Mouse (Mus musculus) adrenal gland, adult (tissue): ENCODE results near the gene Erfe.

Experiments
- DNase-seq, 2 experiments: peaks; one replicate each; pipeline ENCODE4 v3.0.0; 2022 to 2023; ENCODE audit warnings: low spot score in 1 of 2; ENCODE audit not compliant: inconsistent age in 2 of 2

The Erfe gene

DNA sequence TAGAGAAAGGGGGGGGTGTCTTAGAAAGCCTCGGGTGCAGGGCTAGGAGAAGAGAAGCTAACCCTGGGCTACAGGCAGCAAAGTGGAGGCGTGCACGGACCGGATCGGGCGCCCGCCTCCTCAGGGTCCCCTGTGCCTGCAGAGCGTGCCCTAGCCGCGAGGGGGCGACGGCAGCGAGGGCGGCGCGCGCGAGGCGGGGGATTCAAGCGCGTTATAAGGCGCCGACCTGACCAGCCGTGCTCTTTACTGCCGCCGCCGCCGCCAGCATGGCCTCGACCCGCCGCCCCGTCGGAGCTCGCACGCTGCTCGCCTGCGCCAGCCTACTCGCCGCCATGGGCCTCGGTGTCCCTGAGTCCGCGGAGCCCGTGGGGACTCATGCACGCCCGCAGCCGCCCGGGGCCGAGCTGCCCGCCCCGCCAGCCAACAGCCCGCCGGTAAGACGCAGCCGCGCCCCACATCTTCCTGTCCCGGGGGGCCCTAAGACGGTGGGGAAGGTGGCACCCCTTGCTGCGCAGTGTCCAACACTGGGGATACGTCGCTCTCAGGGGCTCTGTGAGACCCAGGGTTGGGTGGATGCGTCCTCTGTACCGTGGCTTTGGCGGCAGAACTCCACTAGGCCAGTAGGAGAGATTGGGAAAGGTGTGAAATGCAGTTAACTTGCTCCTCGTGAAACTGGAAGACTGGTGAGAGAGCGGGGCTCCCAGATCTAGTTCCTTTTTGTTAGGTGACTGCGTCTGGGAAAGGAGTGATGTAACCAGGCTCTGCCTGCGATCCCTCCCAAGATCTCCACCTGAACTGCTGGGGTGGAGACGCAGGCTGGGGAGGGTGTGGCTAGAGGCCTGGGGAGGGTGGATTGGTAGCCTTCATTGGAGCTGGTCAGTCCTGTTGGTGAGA, at the start of gene Erfe:
Gene Erfe (plus strand): TSS at position 216 of the 894 bp plus-strand sequence.
- DNase-seq, result peak; percentile 78 to 91

DNA sequence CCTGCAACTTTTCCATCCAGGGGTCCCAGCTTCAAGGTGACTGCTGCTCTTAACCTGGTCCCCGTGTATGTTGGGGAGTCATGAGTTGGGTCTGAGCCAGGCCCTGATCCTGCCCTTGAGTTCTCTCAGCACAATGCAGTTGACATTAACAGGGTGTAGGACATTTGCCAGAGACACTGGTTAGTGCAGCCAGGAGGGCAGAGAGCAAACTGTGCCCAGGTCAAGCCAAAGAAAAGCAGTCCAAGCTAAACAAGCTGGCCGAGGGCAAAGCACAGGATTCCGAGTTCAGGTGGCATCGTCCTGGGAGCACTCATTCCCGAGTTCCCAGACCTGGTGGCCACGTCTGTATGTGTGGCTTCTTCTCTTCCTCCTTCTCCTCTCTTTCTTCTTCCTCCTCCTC, 48.6 kb upstream of the Erfe start:
- peak in 1 of 2 experiments; percentile 47 for DNase-seq

DNA sequence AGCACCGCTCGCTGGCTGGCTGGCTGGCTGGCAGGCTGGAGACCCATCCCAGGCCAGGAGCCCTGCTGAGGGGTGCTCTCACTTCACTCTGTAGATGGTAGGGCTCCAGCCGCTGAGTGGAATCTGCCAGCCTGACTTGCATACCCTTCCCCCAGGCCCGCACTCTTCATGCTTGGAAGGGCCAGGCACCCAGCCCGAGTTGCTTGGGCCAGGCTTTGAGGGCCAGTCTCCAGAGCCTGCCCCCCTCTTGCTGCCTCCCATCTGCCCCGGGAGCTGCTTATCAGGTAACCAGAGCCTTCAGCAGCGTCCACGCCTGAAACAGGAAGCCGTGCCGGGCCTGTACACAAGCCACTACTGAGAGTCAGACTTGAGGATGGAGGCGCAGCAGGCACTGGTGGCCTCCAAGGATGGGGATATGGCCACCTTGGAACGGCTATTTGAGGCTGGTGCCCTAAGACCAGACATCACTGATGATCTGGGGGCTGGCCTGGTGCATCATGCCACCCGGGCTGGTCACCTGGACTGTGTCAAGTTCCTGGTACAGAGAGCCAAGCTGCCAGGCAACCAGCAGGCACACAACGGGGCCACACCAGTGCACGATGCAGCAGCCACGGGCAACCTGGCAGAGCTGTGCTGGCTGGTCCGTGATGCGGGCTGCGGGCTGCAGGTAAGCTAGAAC, 44.3 kb upstream of the Erfe start, which contains the start of gene Espnl:
Gene Espnl (plus strand): TSS at position 316 of the 679 bp plus-strand sequence.
- DNase-seq, result no peak

DNA sequence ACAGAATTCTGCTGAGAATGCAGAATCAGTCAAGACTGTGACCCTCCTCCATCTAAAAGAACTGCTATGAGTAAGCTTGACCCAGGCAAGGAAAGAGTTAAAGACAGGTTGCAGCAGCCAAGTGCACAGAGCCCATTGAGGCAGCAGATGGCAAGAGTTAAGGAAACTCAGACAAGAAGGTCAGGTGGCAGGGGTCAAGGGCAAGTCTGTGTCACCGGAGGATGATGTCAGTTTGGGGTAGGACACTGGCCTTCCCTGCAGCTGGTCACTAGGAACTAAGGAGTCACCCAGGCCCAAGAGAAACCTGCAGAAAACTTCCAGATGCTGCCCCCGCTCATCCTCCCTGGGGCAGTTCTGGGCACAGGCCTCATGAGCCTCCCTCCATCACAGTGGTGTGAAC, 41.6 kb upstream of the Erfe start:
- peak; percentile 35 to 67 for DNase-seq

DNA sequence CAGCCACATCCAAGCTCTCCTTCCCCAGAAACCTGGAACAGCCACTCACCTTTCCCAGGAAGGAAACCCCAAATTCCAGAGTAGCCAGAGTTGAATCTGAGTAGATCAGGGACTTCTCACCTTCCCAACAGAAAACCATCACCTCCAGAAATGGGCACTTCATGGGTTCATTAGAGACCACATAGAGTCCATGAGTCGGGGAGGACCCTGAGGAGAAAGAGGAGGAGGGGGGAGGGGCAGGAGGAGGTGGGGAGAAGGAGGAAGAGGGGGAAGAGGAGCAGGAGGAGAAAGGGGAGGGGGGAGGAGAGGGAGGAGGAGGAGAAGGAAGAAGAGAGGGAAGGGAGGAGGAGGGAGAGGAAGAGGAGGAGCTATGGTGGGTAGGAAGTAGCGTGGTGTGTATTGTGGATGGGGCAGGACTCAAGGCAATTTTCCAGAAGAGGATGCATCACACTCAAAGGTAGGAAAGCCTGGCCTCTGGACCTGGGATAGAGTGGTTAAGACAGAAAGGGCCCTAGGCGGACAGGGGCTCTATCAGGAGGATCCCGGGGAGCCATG, 40.7 kb upstream of the Erfe start:
- DNase-seq, result no peak

DNA sequence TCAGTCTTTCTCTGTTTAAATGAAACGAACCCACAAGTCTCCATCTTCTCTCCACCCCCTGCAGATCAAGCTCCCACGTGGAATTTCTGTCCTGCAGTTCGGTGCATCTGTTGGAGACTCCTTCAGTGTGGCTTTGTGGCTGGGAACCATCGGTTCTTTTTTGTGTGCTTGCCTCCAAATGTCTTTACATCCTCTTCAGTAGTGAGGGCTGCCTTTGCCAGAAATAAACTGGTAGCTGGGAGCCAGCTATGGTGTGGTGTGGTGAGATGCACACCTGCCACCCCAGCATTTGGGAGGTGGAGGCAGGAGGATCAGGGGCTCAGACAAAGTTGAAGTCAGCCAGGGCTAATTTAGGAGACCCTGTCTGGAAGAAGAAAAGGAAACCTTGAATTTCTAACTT, 34.1 kb upstream of the Erfe start:
- DNase-seq, result no peak

DNA sequence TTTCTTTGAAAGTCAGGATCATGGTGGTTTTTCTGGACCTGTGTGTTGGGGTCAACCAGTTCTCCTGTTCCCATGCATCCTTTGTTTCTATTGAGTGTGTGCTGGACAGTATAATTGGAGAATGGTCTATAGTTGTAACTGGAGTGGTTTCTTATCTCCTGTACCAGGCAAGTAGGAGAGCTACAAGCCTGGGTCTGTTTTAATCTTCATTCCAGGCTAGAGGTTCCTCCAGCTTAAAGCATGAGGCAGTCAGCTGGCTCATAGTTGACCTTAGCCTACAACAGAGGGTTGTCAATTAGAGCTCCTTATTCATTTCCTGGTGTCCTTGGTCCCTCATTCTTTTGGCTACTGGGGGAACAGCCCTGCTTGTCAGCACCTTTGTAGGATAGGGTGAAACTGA, 32.6 kb upstream of the Erfe start:
- DNase-seq, result no peak

DNA sequence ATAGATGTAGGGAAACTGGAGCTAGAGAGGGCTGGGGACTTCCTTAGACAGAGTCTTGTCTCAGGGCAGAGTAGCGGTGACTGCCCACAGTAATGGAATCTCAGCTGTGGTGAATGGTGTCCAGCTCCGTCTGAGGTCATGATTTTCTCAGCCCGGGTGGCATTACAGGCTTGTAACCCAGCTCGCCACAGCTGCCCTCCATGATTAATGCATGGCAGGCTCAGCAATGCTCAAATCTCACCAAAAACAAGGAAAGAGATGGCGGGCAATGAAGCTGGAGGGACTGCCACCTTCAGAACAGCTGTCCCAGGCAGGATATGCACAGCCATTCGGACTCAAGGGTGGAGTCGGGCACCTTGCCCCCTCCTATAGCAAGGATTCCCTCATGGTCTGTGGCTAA, 28.9 kb upstream of the Erfe start:
- DNase-seq, result no peak

DNA sequence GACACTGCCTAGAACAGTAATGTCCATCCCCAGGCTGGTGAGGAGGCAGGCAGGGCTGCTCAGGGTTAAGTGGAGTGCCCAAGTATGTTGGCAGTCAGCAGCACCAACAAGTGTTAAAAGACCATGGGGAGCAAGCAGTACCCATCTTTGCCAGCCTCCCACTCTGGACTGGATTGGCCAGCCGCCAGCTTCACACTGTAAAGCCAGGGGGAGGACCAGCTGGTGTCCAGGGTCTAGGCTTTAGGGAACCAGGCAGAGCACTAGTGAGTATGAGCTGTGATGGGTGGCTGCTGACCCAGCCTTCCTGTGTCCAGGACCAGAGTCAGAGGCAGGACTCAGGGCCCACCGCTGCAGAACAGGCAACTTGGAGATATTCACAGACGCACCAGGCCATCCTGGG, 22.2 kb upstream of the Erfe start:
- DNase-seq, result no peak

DNA sequence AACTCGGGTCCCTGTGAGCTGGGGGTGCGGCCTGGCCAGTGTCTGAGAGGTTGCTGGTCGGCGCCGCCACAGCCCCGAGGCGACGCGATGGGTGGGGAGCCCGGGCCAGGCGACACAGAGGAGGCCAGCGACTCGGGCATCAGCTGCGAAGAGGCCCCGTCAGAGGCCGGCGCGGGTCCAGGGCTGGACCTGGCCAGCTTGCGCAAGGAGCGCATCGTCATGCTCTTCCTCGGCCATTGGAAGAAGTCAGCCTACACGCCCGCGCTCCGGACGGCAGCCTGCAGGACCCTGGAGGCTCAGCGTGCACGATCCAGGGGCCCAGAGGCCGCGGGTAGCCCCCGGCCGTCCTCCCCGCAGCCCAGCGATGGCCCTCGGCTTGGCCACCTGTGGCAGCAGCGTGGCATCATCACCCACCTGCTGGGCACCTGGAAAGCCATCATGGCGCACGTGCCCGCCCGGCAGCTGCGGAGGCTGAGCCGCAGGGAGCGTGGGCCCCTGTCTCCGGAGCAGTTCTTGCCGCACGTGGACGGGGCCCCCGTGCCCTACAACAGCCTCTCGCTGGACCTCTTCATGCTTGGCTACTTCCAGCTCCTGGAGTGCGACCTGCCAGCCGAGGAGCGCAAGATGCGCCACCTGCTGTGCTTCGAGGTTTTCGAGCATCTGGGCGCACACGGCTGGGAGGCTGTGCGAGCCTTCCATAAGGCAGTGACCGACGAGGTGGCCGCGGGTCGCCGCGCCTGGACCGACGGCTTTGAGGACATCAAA, 21.1 kb upstream of the Erfe start:
- DNase-seq, result no peak

DNA sequence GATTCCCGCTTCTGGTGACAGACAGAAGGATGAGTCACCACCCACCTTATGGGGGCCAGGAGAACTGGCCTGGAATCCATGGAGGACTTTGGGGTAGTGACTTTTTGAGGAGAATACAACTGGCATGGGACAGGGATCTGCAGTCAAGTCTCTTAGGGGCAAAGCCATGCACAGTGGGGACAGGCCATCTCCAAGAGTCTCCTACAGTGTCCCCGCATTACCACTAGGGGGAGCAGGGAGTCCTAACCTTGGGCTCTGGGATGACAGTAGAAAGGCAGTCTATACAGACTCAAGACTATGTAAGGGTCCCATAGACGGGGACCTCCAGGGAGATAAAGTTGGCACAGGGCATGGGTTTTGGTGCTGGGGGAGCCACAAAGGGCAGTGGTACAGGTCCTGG, 19.3 kb upstream of the Erfe start:
- DNase-seq, result peak; percentile 65 to 88

DNA sequence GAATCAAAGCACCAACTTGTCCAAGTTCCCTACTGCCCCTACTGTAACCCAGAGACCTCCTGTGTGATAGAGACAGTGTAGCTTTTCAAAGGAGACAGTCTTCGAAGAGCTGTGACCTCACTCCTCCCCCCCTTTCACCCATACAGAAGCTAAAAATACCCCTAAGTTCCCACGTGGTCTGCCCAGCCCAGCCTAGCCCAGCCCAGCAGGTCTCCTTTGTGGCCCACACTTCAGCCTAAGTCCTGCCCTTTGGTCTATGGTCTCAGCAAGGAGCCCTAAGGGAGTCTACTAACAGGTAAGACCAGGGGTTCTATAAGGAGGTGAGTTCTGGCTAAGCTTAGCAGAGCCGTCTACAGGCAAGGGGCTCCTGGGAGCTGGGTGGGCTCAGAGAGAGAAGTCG, 15.4 kb upstream of the Erfe start, which contains the start of gene Klhl30:
Gene Klhl30 (plus strand): TSS at position 176 of the 400 bp plus-strand sequence.
- peak in 1 of 2 experiments; percentile 44 for DNase-seq

DNA sequence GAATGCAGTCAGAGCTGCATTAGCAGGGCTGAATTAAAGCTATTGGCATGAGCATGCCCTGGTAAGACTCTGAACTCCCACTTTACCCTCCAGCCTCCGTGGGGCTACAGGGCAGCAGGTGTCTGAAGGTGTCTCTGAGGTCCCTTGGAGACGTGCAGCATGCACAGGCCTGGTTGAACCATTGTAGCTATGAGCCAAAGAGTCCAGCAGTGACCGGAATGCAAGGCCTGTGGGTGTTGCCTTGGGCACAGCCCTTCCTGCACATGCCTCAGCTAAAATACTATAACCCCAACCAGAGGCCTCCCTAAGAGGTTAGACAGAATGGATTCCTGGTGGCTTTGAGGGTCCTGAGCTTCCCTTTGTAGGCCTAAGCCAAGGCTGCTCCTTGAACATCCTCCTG, 15.0 kb upstream of the Erfe start:
- no peak for DNase-seq

DNA sequence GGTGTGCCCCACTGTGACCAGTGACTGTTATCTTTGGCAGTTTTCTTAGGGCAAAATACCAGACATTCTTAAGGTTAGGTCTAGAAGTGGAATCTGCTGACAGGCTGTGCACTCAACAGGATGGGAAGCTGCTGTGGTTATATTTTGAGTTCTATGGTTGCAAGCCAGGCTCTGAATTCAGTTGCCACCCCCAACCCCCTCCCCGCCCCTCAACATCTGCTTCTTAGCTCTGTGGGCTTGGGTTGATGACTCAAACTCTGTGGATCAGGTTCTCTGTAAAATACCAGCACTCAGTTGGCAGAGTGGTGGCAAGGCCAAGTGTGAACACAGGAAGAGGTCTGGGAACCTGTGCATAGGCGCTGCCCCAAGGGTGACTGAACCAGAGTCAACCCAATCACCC, 14.0 kb upstream of the Erfe start:
- no peak for DNase-seq

DNA sequence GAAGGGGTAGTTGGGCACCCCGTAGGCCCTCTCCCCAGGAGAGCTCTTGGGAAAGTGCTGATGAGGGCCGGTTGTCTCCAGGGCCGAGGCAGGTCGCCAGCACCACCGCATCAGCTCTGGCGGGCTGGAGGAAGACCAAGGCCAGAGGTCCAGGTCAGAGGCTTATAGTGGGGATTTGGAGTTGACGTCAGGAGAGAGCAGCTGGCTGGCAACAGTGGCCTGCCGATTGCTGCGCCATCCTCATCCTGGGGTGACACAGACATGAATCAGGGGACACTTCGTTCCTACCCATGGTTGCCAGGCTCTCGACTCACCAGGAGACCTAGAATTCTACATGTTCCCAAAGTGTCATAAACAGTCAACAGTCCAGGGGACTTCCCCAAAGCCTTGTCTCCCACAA, 10.1 kb upstream of the Erfe start:
- DNase-seq, result peak; percentile 42 to 78

DNA sequence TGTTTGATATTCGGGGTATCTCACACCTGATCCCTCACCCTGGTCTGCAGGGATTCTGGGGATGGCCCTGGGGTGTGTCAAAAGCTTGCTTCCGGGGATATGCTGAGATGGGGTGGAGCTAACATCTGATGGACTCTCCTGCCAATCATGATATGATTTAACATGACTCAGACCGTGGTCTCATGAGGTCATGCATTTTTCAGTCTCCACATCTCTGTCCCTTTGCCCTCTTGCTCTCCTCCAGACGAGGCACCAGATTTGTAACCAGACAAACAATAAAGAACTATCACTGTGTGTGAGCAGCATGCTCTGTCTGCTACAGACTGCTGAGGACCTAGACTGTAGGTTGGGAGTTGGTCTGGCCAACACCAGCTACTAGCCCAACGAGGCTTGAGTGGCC, 4.1 kb upstream of the Erfe start:
- no peak for DNase-seq

DNA sequence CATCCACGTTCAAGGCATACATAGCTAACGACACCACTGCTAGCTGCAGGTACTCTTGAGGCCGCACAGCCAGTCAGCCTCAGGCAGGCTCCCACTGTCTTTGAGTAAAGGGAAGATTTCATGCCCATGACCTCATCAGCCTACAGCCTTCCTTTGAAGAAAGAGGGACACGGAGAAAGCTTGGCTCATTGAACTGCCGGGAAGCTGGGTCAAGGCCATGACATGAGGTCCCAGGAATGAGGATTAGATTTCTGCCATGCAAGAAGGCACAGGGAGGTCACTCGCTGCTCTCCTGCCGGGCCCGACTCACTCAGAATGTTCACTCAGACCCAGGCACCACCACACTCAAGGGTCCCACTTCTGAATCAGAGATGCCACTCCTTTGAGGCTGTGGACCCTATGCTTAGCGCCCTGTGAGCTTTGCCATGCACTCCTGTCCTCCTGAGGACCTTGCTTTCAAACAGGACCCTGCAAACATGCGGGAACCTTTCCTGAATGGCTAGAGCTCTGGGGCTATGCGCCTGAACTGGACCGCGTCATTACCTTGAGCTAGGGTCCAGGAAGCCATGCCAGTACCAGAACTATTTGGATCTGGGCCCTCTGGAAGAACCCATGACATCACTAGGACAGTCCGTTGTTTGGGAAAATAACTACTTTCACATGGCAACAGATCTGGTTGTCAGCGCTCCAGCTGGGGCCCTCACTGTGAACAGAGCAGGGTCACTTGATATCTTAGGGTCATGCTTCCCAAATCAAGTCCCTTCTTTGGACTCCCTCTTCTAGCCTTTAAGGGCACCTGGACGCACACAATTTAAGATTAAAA, 1.2 kb upstream of the Erfe start:
- DNase-seq, result peak; percentile 75 to 78

DNA sequence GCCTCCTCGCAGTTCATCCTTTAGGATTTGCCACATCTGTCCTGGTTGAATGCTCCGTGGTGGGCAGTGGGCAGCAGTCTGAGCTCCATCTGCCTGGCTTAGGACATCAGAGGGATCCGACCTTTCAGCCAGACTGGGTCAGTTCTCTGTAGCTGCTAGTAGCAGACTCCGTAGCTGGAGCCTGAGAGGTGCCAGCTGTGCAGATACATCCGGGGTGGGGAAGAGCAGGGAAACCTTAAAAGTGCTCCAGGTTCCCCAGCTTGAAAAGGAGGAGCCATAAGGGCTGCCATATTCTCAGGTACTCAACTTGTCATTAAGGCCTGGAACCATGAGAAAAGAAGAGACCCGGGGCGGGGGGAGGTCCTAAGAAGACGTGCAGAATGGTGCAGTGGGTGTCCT, 415 bp upstream of the Erfe start:
- DNase-seq, result no peak

DNA sequence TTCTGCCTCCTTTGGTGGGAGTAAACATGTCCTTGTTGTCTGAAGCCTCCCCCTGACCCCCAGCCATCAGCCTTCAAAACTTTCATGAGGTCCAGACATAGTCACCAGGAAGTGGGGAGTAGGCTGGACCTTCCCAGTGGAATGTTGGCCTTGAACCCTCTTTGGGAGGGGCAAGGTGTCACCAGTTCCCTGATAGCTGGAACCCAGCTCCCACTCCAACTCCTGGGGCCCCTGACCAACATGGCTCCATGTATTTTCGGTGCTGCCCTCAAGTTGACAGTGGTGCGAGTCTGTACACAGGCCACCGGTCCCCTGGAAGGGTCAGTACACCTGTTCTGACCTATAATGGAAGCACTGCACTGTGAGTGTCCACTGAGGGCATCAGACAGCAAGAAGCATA, 1.1 kb downstream of the Erfe start:
- no peak for DNase-seq

DNA sequence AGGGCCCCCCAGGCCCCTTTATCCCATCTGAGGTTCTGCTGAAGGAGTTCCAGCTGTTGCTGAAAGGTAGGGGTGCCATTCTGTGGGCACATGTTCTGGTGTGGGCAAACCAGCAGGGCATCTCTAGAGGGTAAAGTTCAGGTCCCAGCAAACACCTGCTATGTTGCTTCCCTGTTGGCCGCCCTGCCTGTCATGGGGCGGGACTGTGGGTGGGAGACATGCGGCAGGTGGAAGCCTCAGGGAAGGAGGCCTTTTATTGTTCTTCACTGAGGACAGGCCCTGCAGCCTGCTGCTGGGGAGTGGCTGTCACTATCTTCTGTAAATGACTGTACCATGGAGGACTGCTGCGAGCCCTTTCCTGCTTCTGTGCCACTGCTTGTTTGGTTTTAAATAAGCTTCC, 3.2 kb downstream of the Erfe start:
- no peak for DNase-seq
